Mouse (Mus musculus): ENCODE results near the gene Tpp1.

GRCm38 (mm10) chr7:105726980-105727325 is 25.1 kb downstream of the Tpp1 start:
- TF ChIP-seq ZNF384 (IDR thresholded peaks at IDR 0.05; ENCODE audit: low read depth, low read length) (no peak), MAFK (IDR thresholded peaks at IDR 0.05; ENCODE audit: insufficient read depth, low read depth, low read length) (no peak), ZC3H11A (IDR thresholded peaks at IDR 0.05; ENCODE audit: borderline replicate concordance, low read depth, low read length) (no peak), HCFC1 (IDR thresholded peaks at IDR 0.05; ENCODE audit: borderline replicate concordance, insufficient read depth, low read length) (no peak)
